Mouse (Mus musculus) spleen, adult 2 months (tissue): ENCODE results near the gene Gzmd.

ENCODE experiments used
- CTCF ChIP-seq: fragments of 200-500 bp; IDR thresholded peaks from 2 replicates; pipeline ENCODE4 v1.5.1; 2011; ENCODE audit warnings: mild to moderate bottlenecking, inconsistent platforms; ENCODE audit not compliant: insufficient read depth, insufficient read length, insufficient replicate concordance; ENCODE audit errors: extremely low read depth
- POLR2A ChIP-seq: fragments of 200-500 bp; IDR thresholded peaks from 2 replicates; pipeline ENCODE4 v1.6.1; 2011; ENCODE audit warnings: low read depth, low read length, inconsistent platforms

- TF ChIP-seq CTCF (no peak), POLR2A (no peak)
Observed at GRCm38 (mm10) chr14:56172744-56173143, 40.3 kb upstream of the Gzmd start.
